Mouse (Mus musculus) erythroblast, adult 5-6 weeks (primary cell): Measurements from ENCODE around the gene Cntn2. TPM values are rescaled to one million over a fixed set of nuclear protein-coding genes. Genes with fewer than 3 reads are reported as not detected.
A peak's percentile ranks its signal among the peaks of the same experiment; 100 is the strongest.

Experiments
- ATAC-seq: replicated peaks from 2 replicates; pipeline ENCODE4 v1.8.0; 2016; ENCODE audit warnings: moderate number of reproducible peaks, mild to moderate bottlenecking, moderate TSS enrichment, inconsistent platforms; ENCODE audit not compliant: poor library complexity, low FRiP score, severe bottlenecking
- total RNA-seq, 2 experiments: library from RNA; stranded (forward) in 1 of 2; stranded (reverse) in 1 of 2; fragments of 150-400 nt in 1 of 2; fragments of 200-764, 138-1000 nt in 1 of 2; gene quantifications; 2 replicates each; pipeline versions ENCODE4 v1.2.3 to v1.2.4; 2015 to 2017; ENCODE audit warnings: low replicate concordance in 2 of 2

Gene Cntn2
- total RNA-seq, 2 experiments from 2014 or later, result not detected

DNA sequence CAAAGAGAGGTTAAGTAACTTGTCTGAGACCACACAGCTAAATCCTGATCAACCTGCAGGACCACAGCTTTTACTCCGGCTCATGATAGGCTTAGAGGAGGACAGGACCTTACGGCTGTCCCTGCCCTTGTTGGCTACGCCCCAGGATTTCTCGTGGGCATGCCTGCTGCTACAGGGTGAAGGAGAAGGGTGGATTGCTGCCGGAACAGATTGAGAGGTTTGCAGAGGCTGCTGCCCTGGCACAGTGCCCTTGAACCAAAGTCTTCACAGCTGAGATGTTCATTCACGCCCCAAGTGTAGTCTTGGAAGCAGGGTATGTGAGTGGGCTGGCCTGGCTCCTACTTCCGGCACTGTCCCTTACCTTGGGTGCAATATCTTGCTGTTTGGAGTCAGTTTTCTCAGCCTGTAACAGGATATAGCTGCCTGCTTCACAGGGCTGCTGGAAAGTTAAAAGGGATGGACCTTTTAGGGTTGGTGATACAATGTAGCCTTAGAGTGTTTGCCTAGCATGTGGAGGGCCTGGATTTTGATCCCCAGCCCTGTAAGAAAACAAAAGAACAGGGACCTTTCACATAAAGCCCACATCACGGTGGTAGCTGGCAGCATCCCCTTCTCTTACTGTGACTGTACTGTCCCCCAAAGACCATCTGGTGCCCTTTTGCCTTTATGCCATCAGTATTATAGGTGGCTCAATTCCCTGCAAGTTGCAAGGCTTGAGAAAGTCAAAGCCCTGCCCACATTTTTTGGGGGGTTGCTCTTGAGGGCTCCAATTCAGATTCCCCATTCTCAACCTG lies 18.0 kb upstream of the Cntn2 start:
- 0 out of 2 replicates have a peak, but pooled peaks have one; percentile 18 for ATAC-seq

DNA sequence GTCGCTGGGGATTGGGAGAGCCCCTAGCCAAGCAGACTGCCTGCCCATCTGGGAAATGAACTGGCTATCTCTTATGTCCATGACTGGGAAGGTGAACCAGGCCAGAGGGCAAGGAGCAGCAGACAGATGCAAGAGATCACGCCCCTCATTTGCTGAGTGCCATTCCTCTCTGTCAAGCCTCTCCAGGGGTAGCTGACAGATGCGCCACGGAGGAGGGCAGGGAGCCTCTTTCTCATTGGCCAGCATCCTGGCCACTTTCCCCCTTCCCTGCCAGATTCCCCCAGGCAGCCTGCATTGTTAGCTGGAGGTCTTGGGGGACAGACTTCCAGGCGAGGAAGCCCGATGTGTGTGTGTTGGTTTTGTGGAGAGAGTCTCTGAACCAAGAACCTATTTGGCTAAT lies 16.0 kb upstream of the Cntn2 start:
- ATAC-seq, result no peak

DNA sequence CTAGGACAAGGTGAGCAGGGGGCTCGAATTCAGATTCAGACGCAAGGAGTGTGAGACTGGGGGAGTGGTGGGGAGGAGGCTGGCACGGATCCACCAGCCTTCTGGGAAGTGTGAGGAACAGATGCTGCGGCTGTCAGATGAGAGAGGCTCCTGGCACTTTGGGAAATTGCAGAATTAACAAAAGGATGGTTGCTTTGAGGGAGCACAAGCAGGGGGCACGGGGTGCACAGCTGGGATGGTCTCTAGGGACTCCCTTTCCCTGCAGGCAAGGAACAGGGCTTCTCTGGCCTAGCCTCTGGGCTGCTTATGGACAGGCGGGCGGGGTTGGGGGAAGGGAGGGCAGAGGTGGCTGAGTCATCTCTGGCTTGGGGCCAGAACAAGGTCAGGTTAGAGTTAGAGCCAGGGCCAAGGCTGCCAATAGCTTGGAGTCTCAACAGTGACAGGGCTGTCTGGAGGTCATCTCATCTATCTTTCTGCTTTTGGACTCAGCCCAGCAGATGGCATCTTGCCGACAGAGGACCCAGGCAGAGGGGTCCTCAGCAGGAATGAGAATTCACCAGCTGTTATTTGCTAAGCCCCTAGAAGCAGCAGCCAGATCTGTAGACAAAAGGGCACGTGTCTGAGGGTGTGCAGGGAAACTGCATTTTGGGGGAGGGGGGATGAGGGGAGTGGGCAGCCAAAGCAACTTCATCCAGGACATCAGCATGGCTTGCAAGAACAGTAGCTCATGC lies 15.0 kb upstream of the Cntn2 start:
- peak; percentile 68 for ATAC-seq

DNA sequence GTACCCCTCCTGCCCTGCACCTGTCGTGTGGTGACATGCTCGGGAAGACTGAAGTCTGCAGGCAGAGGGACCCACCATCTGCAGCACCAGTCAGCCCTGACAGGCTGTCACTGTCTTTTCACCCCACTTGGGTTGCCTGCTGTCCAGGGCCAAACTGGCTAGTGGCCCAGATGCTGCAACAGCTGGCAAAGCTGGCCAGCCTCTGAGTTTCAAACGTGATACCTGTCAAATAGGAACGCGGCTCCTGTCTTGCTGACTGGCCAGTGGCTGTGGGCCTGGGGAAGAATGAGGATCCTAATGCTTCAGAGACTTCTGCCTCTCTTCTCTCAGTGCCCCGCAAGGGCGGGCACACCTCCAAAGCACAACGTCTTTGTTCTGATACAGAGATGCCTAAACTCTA lies 733 bp upstream of the Cntn2 start:
- ATAC-seq, result no peak

DNA sequence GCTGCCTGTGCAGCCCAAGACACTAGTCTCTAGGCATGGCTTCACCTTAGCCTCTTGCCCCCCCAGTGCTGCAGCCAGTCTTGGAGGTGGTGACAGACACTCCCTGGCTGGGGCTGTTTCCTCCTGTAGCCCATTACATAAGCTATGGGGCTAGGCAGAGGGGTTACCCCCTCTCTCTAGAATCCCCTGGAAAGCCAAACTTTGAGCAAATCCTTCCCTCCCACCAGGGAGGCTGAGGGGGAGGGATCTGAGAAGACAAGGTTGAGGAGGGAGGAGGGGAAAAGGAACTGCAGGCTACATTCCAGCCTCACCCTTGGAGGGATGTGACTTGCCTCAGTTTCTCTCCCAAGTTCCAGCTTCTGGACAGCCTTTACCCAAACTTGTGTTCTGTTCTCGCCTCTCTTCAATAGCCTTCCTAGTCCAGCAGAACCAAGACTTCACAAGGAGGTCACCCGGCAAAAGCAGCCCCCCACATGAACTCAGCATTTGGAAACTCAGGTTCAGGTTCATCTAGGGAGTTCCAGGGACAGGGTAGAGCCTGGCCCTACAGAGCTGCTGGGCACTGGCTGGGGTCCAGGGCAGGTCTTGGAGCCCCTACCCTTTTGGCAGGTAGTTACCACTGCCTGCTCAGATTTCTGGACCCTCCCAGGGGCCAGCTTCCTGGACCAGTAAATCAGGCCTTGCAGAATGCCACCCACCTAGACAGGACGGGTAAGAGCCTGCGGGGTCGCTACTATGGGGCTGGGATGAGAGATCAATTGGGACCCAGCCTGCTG lies 1.0 kb downstream of the Cntn2 start:
- ATAC-seq, result no peak

DNA sequence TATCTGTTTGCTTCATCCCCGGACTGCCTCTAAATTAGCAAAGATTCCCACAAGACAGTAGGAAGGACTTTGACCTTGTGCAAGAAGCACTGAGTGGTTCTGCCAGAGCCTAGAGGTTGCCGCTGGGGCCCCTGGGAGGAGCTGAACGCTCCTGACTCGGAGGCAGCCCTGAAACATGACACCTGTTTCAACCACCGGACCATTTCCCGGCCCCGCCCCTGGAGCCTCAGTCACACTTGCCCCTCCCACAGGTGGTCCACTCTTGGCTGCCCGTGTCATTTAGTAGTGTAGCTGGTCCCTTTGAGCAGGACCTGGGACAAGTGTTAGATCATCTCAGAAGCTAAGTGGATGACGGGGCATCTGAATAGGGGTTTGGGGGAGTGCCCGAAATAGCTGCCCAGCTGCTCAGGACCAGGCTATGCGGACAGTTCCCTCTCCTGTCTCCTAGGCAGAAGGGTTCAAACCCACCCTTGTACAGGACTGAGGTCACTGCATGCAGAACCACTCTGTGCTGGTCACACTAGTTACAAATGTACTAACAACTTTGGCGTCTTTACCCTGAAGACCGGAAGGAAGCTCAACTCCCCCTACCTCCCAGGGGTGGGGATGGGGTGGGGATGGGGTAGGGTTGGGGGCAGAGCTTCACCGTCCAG lies 1.8 kb downstream of the Cntn2 start:
- ATAC-seq, result no peak

DNA sequence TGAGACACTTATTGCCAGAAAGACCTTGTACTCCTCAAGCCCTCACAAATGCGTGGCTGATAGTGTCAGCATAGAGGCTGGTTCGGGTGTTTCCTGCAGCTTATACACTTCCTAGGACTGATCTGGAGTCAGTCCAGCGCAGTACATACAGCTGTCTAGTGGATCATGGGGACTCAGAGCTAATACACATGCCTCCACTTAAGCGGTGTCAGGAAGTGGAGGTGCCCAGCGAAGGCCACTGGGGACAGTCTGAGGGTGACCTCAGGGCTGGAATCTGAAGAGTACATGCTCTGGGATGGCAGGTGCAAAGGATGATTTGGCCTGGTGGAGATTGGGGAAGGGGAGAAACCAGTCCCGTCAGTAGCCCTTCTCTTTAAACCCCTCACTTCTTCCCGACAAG lies 2.4 kb downstream of the Cntn2 start:
- no peak for ATAC-seq

DNA sequence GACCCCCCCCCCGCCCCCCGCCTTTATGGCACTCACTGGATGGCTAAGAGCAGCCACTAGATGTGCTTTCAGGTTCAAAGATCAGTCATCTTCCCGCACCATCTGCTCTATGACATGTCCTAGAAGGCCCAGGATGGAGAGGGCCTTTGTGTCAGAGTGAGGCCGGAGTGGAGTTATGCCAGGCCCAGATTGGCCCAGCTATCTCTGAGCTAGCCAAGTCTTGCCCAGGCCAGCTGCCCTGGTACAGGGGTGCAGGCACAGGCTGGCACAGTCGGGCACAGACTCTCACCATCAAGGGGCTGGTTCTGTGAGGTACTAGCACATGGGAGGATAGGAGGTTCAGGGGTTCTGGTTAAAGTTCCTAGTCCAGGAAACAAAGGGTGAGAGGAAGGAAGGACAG lies 5.3 kb downstream of the Cntn2 start:
- ATAC-seq, result no peak

DNA sequence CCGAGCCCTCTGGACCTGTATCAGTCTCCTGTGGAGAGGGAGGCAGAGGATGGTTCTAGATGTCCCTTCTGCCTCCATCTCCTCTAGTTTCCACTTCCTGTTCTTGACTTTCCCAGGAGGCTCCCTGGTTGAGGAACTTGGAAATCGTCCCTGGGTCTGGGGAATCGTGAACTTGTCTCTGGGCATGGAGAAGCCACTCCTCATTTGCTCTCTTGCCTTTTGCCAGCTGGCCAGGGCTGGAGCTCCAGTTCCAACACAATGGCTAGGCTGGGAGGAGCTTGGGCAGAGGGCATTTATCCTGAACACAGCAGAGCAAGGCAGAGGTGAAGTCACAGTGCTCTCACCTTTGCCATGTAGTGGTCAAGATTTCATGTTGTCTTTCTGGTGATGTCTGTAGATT lies 6.6 kb downstream of the Cntn2 start:
- no peak for ATAC-seq

DNA sequence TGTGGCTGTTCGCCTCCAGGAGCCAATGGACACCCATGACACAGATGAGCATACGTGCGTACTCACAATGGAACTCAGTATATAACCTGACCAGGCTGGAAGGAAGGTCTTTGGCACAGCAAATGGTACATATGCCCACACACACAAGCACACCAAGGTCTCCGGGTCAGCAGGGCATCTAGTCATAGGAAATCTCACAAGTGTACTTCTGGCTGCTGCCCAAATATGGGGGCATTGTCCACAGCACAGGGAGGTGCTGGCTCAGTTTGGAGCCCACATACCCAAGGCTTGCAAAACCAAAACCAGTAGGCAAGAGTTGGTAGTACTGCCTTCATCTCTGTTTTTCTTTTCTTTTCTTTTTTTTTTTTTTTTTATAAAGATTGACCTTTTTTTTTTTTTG lies 7.5 kb downstream of the Cntn2 start:
- ATAC-seq, result no peak

DNA sequence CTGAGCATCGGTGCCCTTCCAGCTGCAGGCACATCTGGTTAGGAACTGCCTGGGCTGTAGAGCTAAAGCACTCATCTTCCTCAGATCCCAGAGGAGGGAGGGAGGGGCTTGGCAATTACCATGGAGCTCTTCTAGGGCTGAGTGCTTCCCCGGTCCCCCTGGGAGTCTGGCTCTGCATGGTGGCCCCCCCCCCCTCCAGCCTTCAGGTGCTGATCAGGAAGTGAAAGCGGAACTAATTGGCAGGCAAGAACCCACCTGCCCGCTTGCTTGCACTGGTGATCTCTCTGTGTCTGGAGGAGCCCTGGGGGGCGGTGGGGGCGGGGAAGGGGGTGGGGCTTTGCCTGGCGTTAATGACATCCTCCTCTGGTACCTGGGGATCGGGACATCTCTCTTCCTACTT lies 9.2 kb downstream of the Cntn2 start:
- ATAC-seq, result no peak

DNA sequence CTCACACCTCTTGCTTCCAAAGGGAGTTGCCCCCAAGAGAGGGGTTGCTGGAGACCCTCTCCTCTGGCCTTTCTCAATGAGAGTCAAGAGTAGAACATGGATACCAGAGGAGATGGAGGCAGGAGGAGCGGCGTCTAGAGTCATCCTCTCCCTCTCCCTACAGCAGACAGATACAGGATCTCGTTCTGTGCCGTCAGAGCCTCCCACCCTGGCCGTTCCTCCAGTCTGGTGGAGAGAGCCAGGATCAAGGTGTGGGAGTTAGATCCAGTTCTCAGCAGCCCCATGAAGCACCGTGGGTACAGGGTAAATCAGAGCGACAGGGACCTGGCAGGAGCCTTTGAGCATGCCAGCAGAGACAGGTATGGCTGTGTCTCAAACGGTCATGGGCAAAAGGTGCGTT lies 10.5 kb downstream of the Cntn2 start:
- no peak for ATAC-seq

DNA sequence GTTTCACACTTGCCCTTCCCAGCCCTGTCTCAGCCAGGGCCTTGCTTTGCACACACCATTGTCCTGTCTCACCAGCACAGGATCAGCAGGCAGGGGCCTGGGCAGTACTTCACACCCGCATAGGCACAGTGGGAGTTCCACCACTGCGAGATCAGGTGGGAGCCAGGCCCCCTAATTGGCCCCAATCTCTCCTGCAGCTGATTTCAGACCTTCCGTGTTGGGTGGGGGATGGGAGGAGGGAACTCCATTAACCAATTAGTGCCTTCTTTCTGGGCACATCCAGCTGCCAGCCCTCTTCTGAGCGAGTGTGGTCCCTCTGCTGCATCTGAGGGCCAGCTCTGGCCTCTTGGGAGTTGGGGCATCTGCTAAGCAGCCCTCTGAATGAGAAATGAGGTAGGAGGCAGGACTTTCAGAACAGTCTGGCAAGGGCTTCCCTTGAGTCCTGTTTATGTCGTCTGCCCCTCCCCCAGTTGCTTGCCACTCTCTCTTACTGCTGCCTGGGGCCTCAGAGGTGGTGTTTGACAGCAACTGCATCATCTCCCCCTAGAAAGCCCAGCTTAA lies 12.3 kb downstream of the Cntn2 start:
- ATAC-seq, result no peak

DNA sequence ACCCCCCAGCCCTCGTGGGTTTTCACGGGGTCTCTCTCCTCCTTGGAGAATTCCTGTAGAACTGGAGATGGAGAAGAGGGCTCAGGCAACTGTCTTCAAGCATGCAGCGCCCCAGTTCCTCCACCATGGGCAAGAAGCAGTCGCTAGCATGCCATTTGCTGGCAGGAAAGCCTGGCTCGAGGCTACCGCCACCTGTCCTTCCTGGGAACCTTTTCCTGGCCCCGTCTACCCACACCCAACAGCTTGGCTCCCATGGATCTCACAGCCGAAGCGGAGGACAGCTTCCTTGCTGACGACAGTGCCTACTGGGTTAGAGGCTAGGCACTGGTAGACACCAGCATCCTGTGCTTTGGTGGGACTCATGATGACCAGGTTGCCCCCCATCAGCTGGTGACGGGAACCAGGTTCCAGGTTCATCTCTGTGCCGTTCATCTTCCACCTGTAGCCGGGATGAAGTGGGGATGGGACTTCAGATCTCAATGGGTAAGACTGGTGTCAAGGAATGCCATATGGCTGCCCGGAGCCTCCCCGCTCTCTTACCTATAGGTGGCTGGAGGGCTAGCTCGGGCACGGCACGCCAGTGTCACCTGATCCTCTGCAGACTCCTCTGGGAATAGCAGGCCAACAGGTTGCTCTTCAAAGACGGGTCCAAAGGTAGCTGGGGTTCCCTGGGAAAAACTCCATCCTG lies 14.3 kb downstream of the Cntn2 start:
- no peak for ATAC-seq

DNA sequence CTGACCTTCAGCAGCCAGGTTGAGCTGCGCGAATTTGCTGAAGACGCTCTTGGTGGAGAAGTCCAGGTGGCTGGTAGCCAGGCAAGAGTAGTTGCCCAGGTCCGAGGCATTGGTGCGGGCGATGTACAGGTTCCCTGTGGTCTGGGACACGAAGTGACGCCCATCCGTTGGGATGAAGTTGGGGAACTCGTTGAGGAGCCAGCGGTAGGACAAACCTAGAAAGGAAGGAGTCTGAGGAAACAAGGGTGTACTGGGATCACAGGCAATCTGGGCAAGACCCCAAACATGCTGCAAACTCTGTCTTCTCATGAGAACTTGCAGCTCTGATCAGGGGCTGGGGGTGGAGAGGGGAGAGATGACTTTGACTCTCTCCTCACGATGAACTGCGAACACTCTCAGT lies 15.0 kb downstream of the Cntn2 start:
- no peak for ATAC-seq

DNA sequence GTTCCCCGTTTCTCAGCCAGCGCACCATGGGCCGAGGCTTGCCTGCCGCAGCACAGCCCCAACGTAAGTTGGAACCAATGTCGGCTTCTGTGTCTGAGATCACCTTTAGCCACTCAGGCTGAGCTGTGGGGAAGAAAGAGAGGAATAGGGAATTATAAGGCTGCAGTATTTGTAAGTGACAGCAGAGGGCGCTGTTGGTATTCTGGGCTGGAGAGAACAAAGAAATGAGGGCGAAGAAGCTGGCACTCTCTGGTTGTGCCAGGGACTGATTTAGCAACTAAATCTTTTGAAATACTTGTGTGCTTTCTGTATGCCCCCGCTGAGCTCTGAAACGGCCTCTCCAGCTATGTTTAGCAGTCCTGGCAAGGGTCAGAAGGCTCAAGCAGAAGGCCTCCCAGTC lies 17.2 kb downstream of the Cntn2 start:
- peak; percentile 53 for ATAC-seq

DNA sequence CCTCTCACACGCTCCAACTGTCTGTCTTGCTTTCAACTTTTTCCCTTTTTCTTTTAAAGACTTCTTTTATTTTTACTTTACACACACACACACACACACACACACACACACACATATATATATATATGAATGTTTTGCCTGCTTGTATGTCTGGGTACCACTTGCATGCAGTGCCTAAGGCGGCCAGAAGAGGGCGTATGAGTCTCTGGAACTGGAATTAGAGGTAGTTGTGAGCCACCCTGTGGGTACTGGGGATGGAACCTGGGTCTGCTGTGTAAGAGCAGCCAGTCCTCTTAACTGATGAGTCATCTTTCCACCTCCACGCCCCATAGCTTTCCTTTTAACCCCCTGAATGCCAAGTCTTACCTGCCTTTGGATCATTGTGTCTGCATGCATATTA lies 19.1 kb downstream of the Cntn2 start:
- ATAC-seq, result peak; percentile 56

DNA sequence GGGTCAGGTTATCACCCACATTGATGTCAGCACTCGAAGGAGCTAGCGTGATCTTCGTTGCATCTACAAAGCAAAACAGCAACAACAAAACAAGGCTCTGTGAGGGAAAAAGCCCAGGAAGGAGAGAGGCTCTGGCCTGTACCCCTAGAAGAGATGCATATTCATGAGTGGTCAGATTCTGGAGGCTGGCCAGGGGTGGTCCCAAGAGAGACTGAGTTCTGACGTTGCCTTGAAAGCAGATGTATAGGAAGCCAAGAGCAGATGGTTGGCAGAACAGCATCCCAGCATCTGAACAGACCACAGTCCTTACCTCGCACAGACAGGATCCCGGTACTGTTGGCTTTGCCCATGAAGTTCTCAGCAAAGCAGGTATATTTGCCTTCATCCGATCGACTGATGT lies 20.0 kb downstream of the Cntn2 start:
- ATAC-seq, result no peak

DNA sequence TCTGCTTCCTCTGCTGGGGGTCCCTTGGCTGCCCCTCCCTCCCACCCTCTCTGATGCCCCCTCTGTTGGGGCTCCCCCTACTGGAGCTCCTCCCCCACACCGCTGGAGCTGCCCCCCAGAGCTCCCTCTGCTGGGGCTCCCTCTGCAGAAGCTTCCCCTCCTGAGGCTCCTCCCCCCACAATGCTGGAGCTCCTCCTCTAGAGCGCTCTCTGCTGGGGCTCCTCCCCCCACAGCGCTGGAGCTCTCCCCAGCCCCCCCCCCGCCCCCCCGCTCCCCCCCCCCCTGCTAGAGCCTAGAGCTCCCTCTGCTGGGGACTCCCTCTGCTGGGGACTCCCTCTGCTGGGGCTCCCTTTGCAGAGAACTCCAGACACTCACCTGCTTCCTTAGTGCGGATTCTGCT lies 22.3 kb downstream of the Cntn2 start:
- no peak for ATAC-seq
